Mouse (Mus musculus): ENCODE measurements around the gene H2afy. TPM values are rescaled to one million over a fixed set of nuclear protein-coding genes. Genes with fewer than 3 reads are reported as not detected.
A peak's percentile ranks its signal among the peaks of the same experiment; 100 is the strongest.

Gene H2afy
- polyA plus RNA-seq, 1 experiment from 2014 or later, result 109 TPM

DNA sequence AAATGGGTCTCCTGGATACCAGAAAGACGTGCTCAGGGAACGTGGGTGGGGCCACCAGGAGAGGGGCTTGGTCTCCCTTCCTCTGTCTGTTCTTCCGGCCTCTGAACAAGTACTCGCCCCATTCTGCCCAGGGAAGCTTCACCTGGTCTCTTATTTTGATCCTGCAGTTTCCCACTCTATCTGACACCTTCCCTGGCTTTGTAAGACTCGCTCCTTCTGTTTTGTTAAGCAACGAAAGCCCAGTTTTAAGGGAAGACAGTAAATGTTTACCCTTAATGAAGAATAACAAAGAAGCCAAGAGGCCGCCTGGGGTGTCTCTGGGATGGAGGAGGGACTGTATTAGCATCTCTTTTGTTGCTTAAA, 7.0 kb upstream of the H2afy start:
- H3K36me3 ChIP-seq, result no peaks in the 10 kb centered on the region
- no peak overlapping the region for H3K4me2 ChIP-seq
- no peaks in the 10 kb centered on the region for H3K9me3 ChIP-seq (replicated peaks)
- H3K4me1 ChIP-seq (replicated peaks), result peaks cover 9% of the 10 kb centered on the region
- no peaks in the 10 kb centered on the region for H3K27me3 ChIP-seq
- ATAC-seq (ENCODE audit: low read depth), result no peak
- WGBS (ENCODE audit: insufficient replicate concordance), result 27% methylated on average over 7 of the region's 7 CpGs
- no peak overlapping the region for H3K9ac ChIP-seq
- no peak overlapping the region for H3K27ac ChIP-seq
- DNase-seq, result no peak
- H3K4me3 ChIP-seq (replicated peaks), result no peak overlapping the region

DNA sequence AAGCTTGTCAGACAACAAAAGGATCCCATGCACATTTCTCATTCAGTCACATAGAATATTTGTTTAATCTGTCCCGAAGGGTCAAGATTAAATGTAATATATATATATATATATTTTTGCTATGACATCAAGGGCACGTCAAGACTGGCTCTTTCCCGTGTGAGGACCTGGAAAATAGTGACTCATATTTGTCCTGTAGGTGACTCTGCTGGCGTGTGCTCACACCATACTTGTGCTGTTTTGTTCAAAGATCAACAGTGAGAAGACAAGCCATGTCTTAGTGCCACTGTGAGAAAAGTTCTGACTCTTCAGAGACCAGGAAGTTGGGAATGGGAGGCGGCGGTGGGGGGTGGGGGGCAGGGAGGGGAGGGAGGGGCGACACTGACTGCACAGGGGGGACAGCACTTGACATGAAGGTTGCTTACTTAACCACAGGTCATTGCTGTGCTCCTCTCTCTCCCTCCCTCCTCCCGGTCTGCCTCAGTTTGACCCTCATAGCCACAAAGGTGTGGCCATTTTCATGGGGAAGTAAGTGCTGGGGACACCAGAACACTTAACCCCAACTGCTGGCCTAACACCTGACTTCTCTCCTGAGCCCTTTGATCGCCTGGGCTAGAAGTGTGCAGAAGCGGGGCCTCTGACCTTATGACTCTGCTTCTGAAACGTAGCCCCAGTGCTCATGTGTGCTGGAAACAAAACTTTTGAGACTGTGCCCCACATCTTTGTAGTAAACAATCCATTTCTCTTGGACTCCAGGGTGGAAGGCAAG, 6.4 kb upstream of the H2afy start:
- DNase-seq, result no peak
- H3K27ac ChIP-seq, result no peak overlapping the region
- 31% methylated on average over 9 of the region's 11 CpGs for WGBS (ENCODE audit: insufficient replicate concordance)
- peaks cover 9% of the 10 kb centered on the region for H3K4me1 ChIP-seq (replicated peaks)
- H3K27me3 ChIP-seq, result no peaks in the 10 kb centered on the region
- no peak overlapping the region for H3K9ac ChIP-seq
- ATAC-seq (ENCODE audit: low read depth), result no peak
- H3K4me2 ChIP-seq, result no peak overlapping the region
- H3K36me3 ChIP-seq, result no peaks in the 10 kb centered on the region
- H3K4me3 ChIP-seq (replicated peaks), result no peak overlapping the region
- H3K9me3 ChIP-seq (replicated peaks), result no peaks in the 10 kb centered on the region

GRCm38 (mm10) chr13:56139167-56139751, 3.1 kb upstream of the H2afy start:
- Histone ChIP-seq H3K4me1 (replicated peaks) (peaks cover 23% of the 10 kb centered on the region), H3K9me3 (replicated peaks) (no peaks in the 10 kb centered on the region), H3K27me3 (no peaks in the 10 kb centered on the region), H3K4me2 (no peak overlapping the region), H3K4me3 (replicated peaks) (no peak overlapping the region), H3K36me3 (no peaks in the 10 kb centered on the region), H3K9ac (no peak overlapping the region), H3K27ac (no peak overlapping the region)
- DNase-seq (no peak), ATAC-seq (ENCODE audit: low read depth) (no peak)
- WGBS (ENCODE audit: insufficient replicate concordance), result 51% methylated on average over 6 of the region's 6 CpGs

- H3K27me3 ChIP-seq, result no peaks in the 10 kb centered on the region
- no peaks in the 10 kb centered on the region for H3K9me3 ChIP-seq (replicated peaks)
- H3K9ac ChIP-seq, result peak overlapping the region; percentile 94
- peak overlapping the region; percentile 80 for H3K27ac ChIP-seq
- peak; percentile 71 for DNase-seq
- 0 out of 2 replicates have a peak, but pooled peaks cover 6% of the 10 kb centered on the region for H3K36me3 ChIP-seq
- ATAC-seq (ENCODE audit: low read depth), result peak; percentile 85
- peak overlapping the region; percentile 96 for H3K4me3 ChIP-seq (replicated peaks)
- H3K4me2 ChIP-seq, result peak overlapping the region; percentile 79
- peaks cover 40% of the 10 kb centered on the region for H3K4me1 ChIP-seq (replicated peaks)
- WGBS (ENCODE audit: insufficient replicate concordance), result 2% methylated on average over 65 of the region's 89 CpGs
Observed at GRCm38 (mm10) chr13:56135231-56136052, 719 bp downstream of the H2afy start.

DNA sequence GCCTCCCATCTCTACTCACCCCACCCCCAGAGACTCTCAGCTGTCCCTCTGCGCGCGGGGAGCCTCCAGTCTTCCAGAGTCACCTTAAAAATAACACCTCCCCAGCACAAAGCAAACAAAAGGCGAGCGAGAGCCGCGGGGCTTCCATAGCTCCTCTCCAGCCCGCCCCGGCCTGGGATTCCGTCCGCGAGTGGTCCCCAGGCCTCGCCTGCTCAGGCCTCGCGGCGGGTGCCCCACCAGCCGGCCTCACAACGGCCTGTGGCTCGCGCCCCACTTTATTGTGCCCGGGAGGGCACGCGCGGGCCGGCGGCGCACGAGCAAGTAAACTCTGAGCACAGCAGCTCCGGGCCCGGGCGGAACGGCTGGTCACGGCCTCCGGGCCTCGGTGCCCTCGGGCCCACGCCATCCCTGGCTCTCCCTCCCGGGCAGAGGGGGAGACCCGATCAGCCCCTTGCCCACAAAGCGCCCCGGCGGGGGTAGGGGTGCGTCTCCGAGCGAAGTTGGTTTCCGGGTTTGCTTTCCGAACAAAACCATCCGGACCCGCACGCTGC, 1.5 kb downstream of the H2afy start:
- under 1% methylated on average over 50 of the region's 50 CpGs for WGBS (ENCODE audit: insufficient replicate concordance)

GRCm38 (mm10) chr13:56134031-56134430, 2.1 kb downstream of the H2afy start:
- peak overlapping the region; percentile 94 for H3K9ac ChIP-seq
- WGBS (ENCODE audit: insufficient replicate concordance), result 19% methylated on average over 5 of the region's 5 CpGs
- H3K4me1 ChIP-seq (replicated peaks), result peaks cover 40% of the 10 kb centered on the region

More for the DNA sequence above, 1.5 kb downstream of the H2afy start:
- Histone ChIP-seq H3K4me3 (replicated peaks) (peak overlapping the region; percentile 96), H3K9me3 (replicated peaks) (no peaks in the 10 kb centered on the region), H3K4me1 (replicated peaks) (peaks cover 40% of the 10 kb centered on the region), H3K27me3 (no peaks in the 10 kb centered on the region), H3K36me3 (peaks cover 11% of the 10 kb centered on the region; the same call in 1 of the 2 replicates), H3K9ac (peak overlapping the region; percentile 94), H3K27ac (peak overlapping the region; percentile 80), H3K4me2 (peak overlapping the region; percentile 79)
- DNase-seq (peak; percentile 29), ATAC-seq (ENCODE audit: low read depth) (peak; percentile 35)

GRCm38 (mm10) chr13:56132941-56133340, 3.2 kb downstream of the H2afy start:
- H3K27ac ChIP-seq, result no peak overlapping the region
- peaks cover 17% of the 10 kb centered on the region for H3K36me3 ChIP-seq
- DNase-seq (no peak), ATAC-seq (ENCODE audit: low read depth) (no peak)
- H3K4me2 ChIP-seq, result peak overlapping the region; percentile 79
- 39% methylated on average over 7 of the region's 7 CpGs for WGBS (ENCODE audit: insufficient replicate concordance)
- no peaks in the 10 kb centered on the region for H3K27me3 ChIP-seq
- peak overlapping the region; percentile 96 for H3K4me3 ChIP-seq (replicated peaks)
- no peaks in the 10 kb centered on the region for H3K9me3 ChIP-seq (replicated peaks)
- H3K4me1 ChIP-seq (replicated peaks), result peaks cover 40% of the 10 kb centered on the region
- H3K9ac ChIP-seq, result peak overlapping the region; percentile 36

More at GRCm38 (mm10) chr13:56134031-56134430, 2.1 kb downstream of the H2afy start:
- no peak for ATAC-seq (ENCODE audit: low read depth)
- DNase-seq, result no peak
- H3K4me2 ChIP-seq, result peak overlapping the region; percentile 79
- H3K27ac ChIP-seq, result no peak overlapping the region
- no peaks in the 10 kb centered on the region for H3K9me3 ChIP-seq (replicated peaks)
- peak overlapping the region; percentile 96 for H3K4me3 ChIP-seq (replicated peaks)
- peaks cover 11% of the 10 kb centered on the region; the same call in 1 of the 2 replicates for H3K36me3 ChIP-seq
- no peaks in the 10 kb centered on the region for H3K27me3 ChIP-seq

DNA sequence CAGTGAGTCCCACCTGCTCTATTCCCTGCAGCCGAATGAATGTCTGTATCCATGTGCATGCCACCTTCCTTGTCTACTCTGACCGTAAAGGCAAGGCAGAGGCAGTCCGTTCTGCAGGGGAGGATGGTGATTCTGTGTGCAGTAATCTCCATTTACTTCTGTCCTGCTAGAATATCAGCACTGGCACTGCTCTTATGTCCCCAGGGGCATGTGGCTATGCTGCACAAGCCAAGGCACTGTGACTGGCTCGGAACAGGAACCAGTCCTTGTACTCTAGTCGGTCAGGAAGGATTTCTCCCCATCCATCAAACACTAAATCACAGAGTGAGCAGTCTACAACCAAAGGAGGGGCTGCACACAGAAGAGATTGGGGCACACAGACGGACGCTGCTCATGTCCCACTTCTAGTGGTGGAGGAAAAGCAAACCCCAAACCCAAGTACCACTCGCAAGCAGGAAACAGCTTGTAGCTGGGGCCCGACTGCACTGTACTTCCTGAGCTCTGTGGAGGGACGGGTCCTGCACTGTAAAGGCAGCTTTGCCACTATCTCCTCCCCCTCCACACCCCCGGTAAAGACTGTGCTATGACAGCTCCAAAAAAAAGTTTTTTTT, 3.7 kb downstream of the H2afy start:
- Histone ChIP-seq H3K9me3 (replicated peaks) (no peaks in the 10 kb centered on the region), H3K27me3 (no peaks in the 10 kb centered on the region), H3K36me3 (peaks cover 22% of the 10 kb centered on the region), H3K4me2 (peak overlapping the region; percentile 79), H3K9ac (no peak overlapping the region), H3K27ac (no peak overlapping the region), H3K4me1 (replicated peaks) (peaks cover 40% of the 10 kb centered on the region), H3K4me3 (replicated peaks) (no peak overlapping the region)
- no peak for DNase-seq
- 45% methylated on average over 11 of the region's 11 CpGs for WGBS (ENCODE audit: insufficient replicate concordance)
- no peak for ATAC-seq (ENCODE audit: low read depth)

- 83% methylated on average over 8 of the region's 8 CpGs for WGBS (ENCODE audit: insufficient replicate concordance)
- H3K36me3 ChIP-seq, result peaks cover 41% of the 10 kb centered on the region
- no peak for ATAC-seq (ENCODE audit: low read depth)
- no peak for DNase-seq
- no peak overlapping the region for H3K4me3 ChIP-seq (replicated peaks)
- peaks cover 32% of the 10 kb centered on the region for H3K4me1 ChIP-seq (replicated peaks)
- H3K27me3 ChIP-seq, result no peaks in the 10 kb centered on the region
- H3K9me3 ChIP-seq (replicated peaks), result no peaks in the 10 kb centered on the region
- H3K9ac ChIP-seq, result no peak overlapping the region
- H3K4me2 ChIP-seq, result no peak overlapping the region
- no peak overlapping the region for H3K27ac ChIP-seq
Observed at GRCm38 (mm10) chr13:56130544-56130943, 5.6 kb downstream of the H2afy start.

DNA sequence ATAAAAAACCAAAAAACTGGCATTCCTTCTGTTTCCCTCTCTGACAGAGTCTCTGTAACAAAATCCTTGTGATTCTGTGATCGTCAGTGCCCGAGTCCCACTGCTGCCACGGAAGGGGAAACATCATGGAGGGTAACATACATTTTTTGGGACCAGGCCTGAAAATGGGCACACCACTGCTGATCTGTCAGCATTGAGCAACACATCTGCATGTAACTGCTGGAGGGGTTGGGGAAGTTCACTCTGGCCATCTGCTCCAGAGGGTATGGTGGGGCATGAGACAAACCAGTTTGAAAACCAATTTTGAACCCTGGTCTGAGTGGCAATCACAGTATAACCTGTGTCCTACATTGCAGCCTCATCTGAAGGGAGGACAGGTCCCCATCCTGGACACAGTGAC, 6.6 kb downstream of the H2afy start:
- DNase-seq (no peak), ATAC-seq (ENCODE audit: low read depth) (no peak)
- 74% methylated on average over 3 of the region's 3 CpGs for WGBS (ENCODE audit: insufficient replicate concordance)
- peaks cover 50% of the 10 kb centered on the region for H3K36me3 ChIP-seq
- H3K27me3 ChIP-seq, result no peaks in the 10 kb centered on the region
- H3K9me3 ChIP-seq (replicated peaks), result no peaks in the 10 kb centered on the region
- peaks cover 30% of the 10 kb centered on the region for H3K4me1 ChIP-seq (replicated peaks)
- no peak overlapping the region for H3K4me3 ChIP-seq (replicated peaks)
- no peak overlapping the region for H3K9ac ChIP-seq
- H3K4me2 ChIP-seq, result no peak overlapping the region
- H3K27ac ChIP-seq, result no peak overlapping the region

- no peaks in the 10 kb centered on the region for H3K27me3 ChIP-seq
- ATAC-seq (ENCODE audit: low read depth), result no peak
- peaks cover 56% of the 10 kb centered on the region for H3K36me3 ChIP-seq
- peaks cover 24% of the 10 kb centered on the region for H3K4me1 ChIP-seq (replicated peaks)
- 63% methylated on average over 4 of the region's 4 CpGs for WGBS (ENCODE audit: insufficient replicate concordance)
- no peak overlapping the region for H3K4me3 ChIP-seq (replicated peaks)
- DNase-seq, result no peak
- H3K27ac ChIP-seq, result no peak overlapping the region
- H3K4me2 ChIP-seq, result no peak overlapping the region
- no peak overlapping the region for H3K9ac ChIP-seq
- H3K9me3 ChIP-seq (replicated peaks), result no peaks in the 10 kb centered on the region
Observed at GRCm38 (mm10) chr13:56129014-56129413, 7.1 kb downstream of the H2afy start.
